Comparison of ENCODE assay signal across 9 mouse cellular contexts in the genomic region with DNA sequence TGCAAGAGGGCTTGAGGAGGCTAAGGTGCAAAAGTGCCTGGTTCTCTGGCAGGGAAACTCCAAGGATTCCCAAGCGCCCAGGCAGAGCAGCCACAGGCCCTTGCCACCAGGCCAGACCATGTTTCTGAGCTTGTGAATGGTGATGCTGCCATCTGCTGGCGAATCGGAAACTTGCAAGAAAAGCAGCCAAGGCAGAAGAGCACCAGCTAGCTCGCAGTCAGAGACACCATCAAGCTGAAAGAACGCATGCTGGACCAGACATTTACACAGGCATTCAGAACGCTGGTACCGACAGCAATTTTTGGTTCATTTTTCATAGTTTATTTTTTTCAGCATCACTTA. TPM values are rescaled to one million over a fixed set of nuclear protein-coding genes. Genes with fewer than 3 reads are reported as not detected.
A peak's percentile ranks its signal among the peaks of the same experiment; 100 is the strongest.
DNase-seq lines count a peak whose midpoint lies in the region; ATAC-seq and TF ChIP-seq lines count a peak whose summit lies in the region.
"Had no signal": no experiment of that assay in that cellular context is flagged by ENCODE, and none has a peak within 500 bp of the region (broad histone marks: within the 10 kb centered on the region; RNA-seq: fewer than 3 reads in every experiment).

No protein-coding gene starts in this region.

- DNase-seq in MEL (ENCODE audit: low read depth, low spot score) = peak; percentile 87
- peak; percentile 81 for DNase-seq in cerebellum, adult 11 months
- DNase-seq in hindbrain, embryonic 11.5 days (ENCODE audit: low spot score) = peak; percentile 93
- peak; percentile 80 for DNase-seq in layer of hippocampus, adult 9-11 months
- DNase-seq in lung, postnatal 36 days = peak; percentile 87
- peak; percentile 84 for DNase-seq in right cerebral cortex, adult 18-20 months
- DNase-seq in urinary bladder, adult 2 months (ENCODE audit: low spot score) = peak; percentile 56

- no peak overlapping the region for H3K27ac ChIP-seq in MEL (ENCODE audit: control insufficient read depth, low read depth, low read length)
- H3K27ac ChIP-seq in forebrain, embryonic 15.5 days (replicated peaks) = no peak overlapping the region
- no peak overlapping the region for H3K27ac ChIP-seq in hindbrain, embryonic 11.5 days (ENCODE audit: low read depth, low read length)
- H3K27ac ChIP-seq: macrophage had no signal

- no peaks in the 10 kb centered on the region for H3K79me2 ChIP-seq in MEL (ENCODE audit: control insufficient read depth, insufficient read depth, low read length, poor library complexity)

- no peaks in the 10 kb centered on the region for H3K36me3 ChIP-seq in MEL (ENCODE audit: control insufficient read depth in 1 of 2, insufficient read depth in 2 of 2, low read length in 2 of 2)
- H3K36me3 ChIP-seq in forebrain, embryonic 15.5 days = peaks cover 25% of the 10 kb centered on the region
- 0 out of 2 replicates have a peak, but pooled peaks cover 2% of the 10 kb centered on the region for H3K36me3 ChIP-seq in hindbrain, embryonic 11.5 days (ENCODE audit: control insufficient read depth, insufficient read depth, low read length)

- no peak overlapping the region for H3K9ac ChIP-seq in MEL (ENCODE audit: control insufficient read depth, low read depth, low read length, poor library complexity, severe bottlenecking)
- no peak overlapping the region for H3K9ac ChIP-seq in forebrain, embryonic 15.5 days (replicated peaks)
- no peak overlapping the region for H3K9ac ChIP-seq in hindbrain, embryonic 11.5 days (ENCODE audit: low read depth, low read length)

- no peak overlapping the region for H3K4me2 ChIP-seq in forebrain, embryonic 15.5 days (replicated peaks)
- no peak overlapping the region for H3K4me2 ChIP-seq in hindbrain, embryonic 11.5 days (replicated peaks; ENCODE audit: low read depth, low read length)

- H3K27me3 ChIP-seq in MEL (ENCODE audit: control insufficient read depth in 1 of 2, insufficient read depth in 2 of 2, low read length in 2 of 2) = no peaks in the 10 kb centered on the region
- no peaks in the 10 kb centered on the region for H3K27me3 ChIP-seq in forebrain, embryonic 15.5 days
- H3K27me3 ChIP-seq in hindbrain, embryonic 11.5 days (ENCODE audit: control insufficient read depth, insufficient read depth, low read length) = no peaks in the 10 kb centered on the region

- TF ChIP-seq POLR2A in MEL (IDR thresholded peaks at IDR 0.05; ENCODE audit: control insufficient read depth in 1 of 2, insufficient read depth in 1 of 2, low read depth in 1 of 2, low read length in 2 of 2, poor library complexity in 1 of 2) = no peak

- WGBS in forebrain, embryonic 15.5 days = 15% methylated on average over 7 of the region's 7 CpGs
- 26% methylated on average over 7 of the region's 7 CpGs for WGBS in hindbrain, embryonic 11.5 days

- H3K4me3 ChIP-seq in MEL (ENCODE audit: control insufficient read depth in 1 of 2, insufficient read depth in 1 of 2, low read depth in 2 of 2, low read length in 2 of 2) = no peak overlapping the region
- no peak overlapping the region for H3K4me3 ChIP-seq in forebrain, embryonic 15.5 days
- H3K4me3 ChIP-seq in hindbrain, embryonic 11.5 days (ENCODE audit: low read depth, low read length) = no peak overlapping the region

- no peaks in the 10 kb centered on the region for H3K9me3 ChIP-seq in MEL (replicated peaks; ENCODE audit: insufficient read depth, low read length)
- no peaks in the 10 kb centered on the region for H3K9me3 ChIP-seq in forebrain, embryonic 15.5 days
- H3K9me3 ChIP-seq in hindbrain, embryonic 11.5 days (ENCODE audit: control insufficient read depth, low read length) = no peaks in the 10 kb centered on the region

- peak; percentile 64 for ATAC-seq in forebrain, embryonic 15.5 days (replicated peaks)
- ATAC-seq in hindbrain, embryonic 11.5 days (ENCODE audit: low FRiP score) = peak; percentile 80

- H3K4me1 ChIP-seq in MEL (ENCODE audit: control insufficient read depth in 1 of 2, insufficient read depth in 2 of 2, low read length in 2 of 2) = no peaks in the 10 kb centered on the region
- H3K4me1 ChIP-seq in forebrain, embryonic 15.5 days = no peaks in the 10 kb centered on the region
- no peaks in the 10 kb centered on the region for H3K4me1 ChIP-seq in hindbrain, embryonic 11.5 days (replicated peaks; ENCODE audit: control insufficient read depth, insufficient read depth, low read length)

- peak; percentile 92 to 96 (median 95) for TF ChIP-seq CTCF in MEL (IDR thresholded peaks at IDR 0.05 in 2 of 3, conservative IDR thresholded peaks at IDR 0.05 in 1 of 3; ENCODE audit: control insufficient read depth in 1 of 3, insufficient read depth in 1 of 3, low read depth in 2 of 3, low read length in 3 of 3, poor library complexity in 1 of 3, severe bottlenecking in 1 of 3)

- TF ChIP-seq EP300 in MEL (IDR thresholded peaks at IDR 0.05; ENCODE audit: low read depth in 1 of 2, low read length in 2 of 2) = no peak

- TF ChIP-seq RAD21 in MEL (IDR thresholded peaks at IDR 0.05; ENCODE audit: low read depth, low read length) = peak; percentile 93

TF ChIP-seq in MEL, 35 proteins besides CTCF, POLR2A, EP300 and RAD21:
- TF ChIP-seq ZC3H11A (IDR thresholded peaks at IDR 0.05; ENCODE audit: low read depth, low read length) = peak; percentile 70
- peak; percentile 84 for TF ChIP-seq SMC3 (IDR thresholded peaks at IDR 0.05; ENCODE audit: low read depth, low read length)
- TF ChIP-seq JUND (IDR thresholded peaks at IDR 0.05; ENCODE audit: low read depth, low read length) = no peak
- no peak for TF ChIP-seq TBP (IDR thresholded peaks at IDR 0.05; ENCODE audit: low read depth, low read length)
TF ChIP-seq in MEL: peak in this region for 2.

RNA-seq across cellular contexts. Expression of gene Zbtb49, which starts 22.8 kb away (rescaled TPM):
- 14.0 and 16.8 TPM in 2 replicates for total RNA-seq in MEL (2012; rRNA removed)
- polyA plus RNA-seq in MEL (2012; ENCODE audit: insufficient read depth in 1 of 2, insufficient read length in 2 of 2, low read depth in 1 of 2, low replicate concordance in 2 of 2, missing spikeins in 1 of 2) = 10 to 100 TPM in 1 of 2 experiments, not detected in 1; 17.5 TPM
- 25.7 and 26.4 TPM in 2 replicates for polyA plus RNA-seq in forebrain, embryonic 15.5 days (2015; fragmentation: Nextera tagmentation; extraction: Ambion mirVana)
- polyA plus RNA-seq in hindbrain, embryonic 11.5 days (2014; fragmentation: Nextera tagmentation; extraction: Ambion mirVana) = 14.2 and 15.7 TPM in 2 replicates
- polyA plus RNA-seq in urinary bladder, adult 2 months (2012; rRNA removed) = 10.1 and 10.6 TPM in 2 replicates

RNA-seq across cellular contexts. Expression of gene Lyar, which starts 22.8 kb away (rescaled TPM):
- 333 and 340 TPM in 2 replicates for total RNA-seq in MEL (2012; rRNA removed)
- polyA plus RNA-seq in MEL (2012; ENCODE audit: insufficient read depth in 1 of 2, insufficient read length in 2 of 2, low read depth in 1 of 2, low replicate concordance in 2 of 2, missing spikeins in 1 of 2) = 100 to 1,000 TPM; 507 to 678 TPM
- polyA plus RNA-seq in forebrain, embryonic 15.5 days (2015; fragmentation: Nextera tagmentation; extraction: Ambion mirVana) = 53.7 and 58.0 TPM in 2 replicates
- polyA plus RNA-seq in hindbrain, embryonic 11.5 days (2014; fragmentation: Nextera tagmentation; extraction: Ambion mirVana) = 112 and 113 TPM in 2 replicates
- 25.1 and 28.0 TPM in 2 replicates for polyA plus RNA-seq in urinary bladder, adult 2 months (2012; rRNA removed)

RNA-seq across cellular contexts. Expression of gene Nsg1, which starts 37.7 kb away (rescaled TPM):
- 0.07 and 0.12 TPM in 2 replicates for total RNA-seq in MEL (2012; rRNA removed)
- under 1 TPM in 1 of 2 experiments, not detected in 1; 0.18 TPM for polyA plus RNA-seq in MEL (2012; ENCODE audit: insufficient read depth in 1 of 2, insufficient read length in 2 of 2, low read depth in 1 of 2, low replicate concordance in 2 of 2, missing spikeins in 1 of 2)
- polyA plus RNA-seq in forebrain, embryonic 15.5 days (2015; fragmentation: Nextera tagmentation; extraction: Ambion mirVana) = 1,162 and 1,219 TPM in 2 replicates
- polyA plus RNA-seq in hindbrain, embryonic 11.5 days (2014; fragmentation: Nextera tagmentation; extraction: Ambion mirVana) = 88.7 and 109 TPM in 2 replicates
- 13.9 and 16.9 TPM in 2 replicates for polyA plus RNA-seq in urinary bladder, adult 2 months (2012; rRNA removed)
- polyA plus RNA-seq: macrophage had no signal

Comparison
In these comparisons a context has a peak if more than half of its experiments do, and no peak if none do; other contexts are left out.
1. RNA of gene Nsg1, which starts 37.7 kb away (polyA plus RNA-seq): 1,162 to 1,219 TPM in forebrain, embryonic 15.5 days; 88.7 to 109 TPM in hindbrain, embryonic 11.5 days, 13.9 to 16.9 TPM in urinary bladder, adult 2 months and 0.18 TPM in MEL; every median in the first group is over 10 times any median in the second.
2. Peak in every context shown above with its lines, with median percentiles within 50 percentile points of each other: DNase-seq.